Mouse (Mus musculus): ENCODE measurements at regions not wholly inside any gene's neighbourhood (a gene's known extent, or its start where the extent isn't known, plus 50 kb on each side); places are given as distances from the start of the nearest gene placed in this dataset.
A peak's percentile ranks its signal among the peaks of the same experiment; 100 is the strongest.

- no peaks in the 10 kb centered on the region for H3K9me3 ChIP-seq (replicated peaks; ENCODE audit: control insufficient read depth, low read length)
- 79% methylated on average over 9 of the region's 9 CpGs for WGBS (ENCODE audit: insufficient replicate concordance)
- H3K36me3 ChIP-seq (ENCODE audit: control insufficient read depth, insufficient read depth), result no peaks in the 10 kb centered on the region
- no peak for ATAC-seq (ENCODE audit: low read depth)
- no peaks in the 10 kb centered on the region for H3K27me3 ChIP-seq (ENCODE audit: control insufficient read depth, insufficient read depth, low read depth, low read length)
- no peak overlapping the region for H3K27ac ChIP-seq (ENCODE audit: low read length)
- no peak overlapping the region for H3K9ac ChIP-seq (ENCODE audit: low read depth, low read length)
- H3K4me2 ChIP-seq (ENCODE audit: low read depth, low read length), result no peak overlapping the region
- H3K4me1 ChIP-seq (ENCODE audit: control insufficient read depth, low read depth, low read length), result no peaks in the 10 kb centered on the region
- H3K4me3 ChIP-seq (ENCODE audit: low read depth, low read length), result no peak overlapping the region
These were observed 57.4 kb downstream of the Gm21962 start for GRCm38 (mm10) chr3:137728689-137729088.

DNA sequence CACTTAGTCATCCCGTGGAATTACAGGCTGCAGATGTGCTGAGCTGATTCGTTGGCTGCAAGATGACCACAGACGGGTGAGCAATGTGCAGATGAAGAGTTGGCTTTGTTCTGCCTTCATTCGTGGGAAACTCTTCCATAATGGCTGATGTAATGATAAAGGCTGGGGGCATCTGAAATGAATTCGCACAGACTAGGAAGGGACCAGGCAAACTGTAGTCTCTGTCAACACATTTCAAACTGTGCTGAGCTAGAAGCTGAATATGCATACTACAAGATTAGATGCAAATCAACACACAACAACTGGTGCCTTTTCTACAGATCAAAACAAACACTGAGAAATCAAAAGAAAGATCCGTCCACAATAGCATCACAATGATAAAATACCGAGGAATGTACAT is 58.1 kb downstream of the Gm21962 start:
- no peaks in the 10 kb centered on the region for H3K9me3 ChIP-seq (replicated peaks; ENCODE audit: control insufficient read depth, low read length)
- no peak overlapping the region for H3K4me3 ChIP-seq (ENCODE audit: low read depth, low read length)
- no peak overlapping the region for H3K4me2 ChIP-seq (ENCODE audit: low read depth, low read length)
- no peak overlapping the region for H3K27ac ChIP-seq (ENCODE audit: low read length)
- WGBS (ENCODE audit: insufficient replicate concordance), result 56% methylated on average over 7 of the region's 7 CpGs
- no peaks in the 10 kb centered on the region for H3K36me3 ChIP-seq (ENCODE audit: control insufficient read depth, insufficient read depth)
- no peaks in the 10 kb centered on the region for H3K4me1 ChIP-seq (ENCODE audit: control insufficient read depth, low read depth, low read length)
- H3K27me3 ChIP-seq (ENCODE audit: control insufficient read depth, insufficient read depth, low read depth, low read length), result no peaks in the 10 kb centered on the region
- H3K9ac ChIP-seq (ENCODE audit: low read depth, low read length), result no peak overlapping the region
- ATAC-seq (ENCODE audit: low read depth), result no peak

- ATAC-seq (ENCODE audit: low read depth), result no peak
- H3K4me3 ChIP-seq (ENCODE audit: low read depth, low read length), result no peak overlapping the region
- no peak overlapping the region for H3K9ac ChIP-seq (ENCODE audit: low read depth, low read length)
- no peak overlapping the region for H3K27ac ChIP-seq (ENCODE audit: low read length)
- 59% methylated on average over 12 of the region's 12 CpGs for WGBS (ENCODE audit: insufficient replicate concordance)
- H3K4me1 ChIP-seq (ENCODE audit: control insufficient read depth, low read depth, low read length), result no peaks in the 10 kb centered on the region
- no peaks in the 10 kb centered on the region for H3K36me3 ChIP-seq (ENCODE audit: control insufficient read depth, insufficient read depth)
- H3K27me3 ChIP-seq (ENCODE audit: control insufficient read depth, insufficient read depth, low read depth, low read length), result no peaks in the 10 kb centered on the region
- H3K9me3 ChIP-seq (replicated peaks; ENCODE audit: control insufficient read depth, low read length), result no peaks in the 10 kb centered on the region
- H3K4me2 ChIP-seq (ENCODE audit: low read depth, low read length), result no peak overlapping the region
These were observed 66.0 kb downstream of the Gm21962 start for GRCm38 (mm10) chr3:137737222-137737800.

GRCm38 (mm10) chr3:137741528-137741927 is 70.2 kb downstream of the Gm21962 start:
- no peak overlapping the region for H3K9ac ChIP-seq (ENCODE audit: low read depth, low read length)
- H3K27ac ChIP-seq (ENCODE audit: low read length), result no peak overlapping the region
- ATAC-seq (ENCODE audit: low read depth), result no peak
- no peaks in the 10 kb centered on the region for H3K9me3 ChIP-seq (replicated peaks; ENCODE audit: control insufficient read depth, low read length)
- no peaks in the 10 kb centered on the region for H3K27me3 ChIP-seq (ENCODE audit: control insufficient read depth, insufficient read depth, low read depth, low read length)
- H3K4me1 ChIP-seq (ENCODE audit: control insufficient read depth, low read depth, low read length), result no peaks in the 10 kb centered on the region
- H3K4me2 ChIP-seq (ENCODE audit: low read depth, low read length), result no peak overlapping the region
- H3K4me3 ChIP-seq (ENCODE audit: low read depth, low read length), result no peak overlapping the region
- WGBS (ENCODE audit: insufficient replicate concordance), result 72% methylated on average over 9 of the region's 9 CpGs
- H3K36me3 ChIP-seq (ENCODE audit: control insufficient read depth, insufficient read depth), result no peaks in the 10 kb centered on the region

- Histone ChIP-seq H3K27me3 (ENCODE audit: control insufficient read depth, insufficient read depth, low read depth, low read length) (no peaks in the 10 kb centered on the region), H3K4me2 (ENCODE audit: low read depth, low read length) (no peak overlapping the region), H3K27ac (ENCODE audit: low read length) (no peak overlapping the region), H3K36me3 (ENCODE audit: control insufficient read depth, insufficient read depth) (no peaks in the 10 kb centered on the region), H3K9ac (ENCODE audit: low read depth, low read length) (no peak overlapping the region), H3K4me3 (ENCODE audit: low read depth, low read length) (no peak overlapping the region), H3K4me1 (ENCODE audit: control insufficient read depth, low read depth, low read length) (no peaks in the 10 kb centered on the region), H3K9me3 (replicated peaks; ENCODE audit: control insufficient read depth, low read length) (no peaks in the 10 kb centered on the region)
- 63% methylated on average over 4 of the region's 4 CpGs for WGBS (ENCODE audit: insufficient replicate concordance)
- ATAC-seq (ENCODE audit: low read depth), result no peak
These were observed 70.8 kb downstream of the Gm21962 start for GRCm38 (mm10) chr3:137742119-137742518.

DNA sequence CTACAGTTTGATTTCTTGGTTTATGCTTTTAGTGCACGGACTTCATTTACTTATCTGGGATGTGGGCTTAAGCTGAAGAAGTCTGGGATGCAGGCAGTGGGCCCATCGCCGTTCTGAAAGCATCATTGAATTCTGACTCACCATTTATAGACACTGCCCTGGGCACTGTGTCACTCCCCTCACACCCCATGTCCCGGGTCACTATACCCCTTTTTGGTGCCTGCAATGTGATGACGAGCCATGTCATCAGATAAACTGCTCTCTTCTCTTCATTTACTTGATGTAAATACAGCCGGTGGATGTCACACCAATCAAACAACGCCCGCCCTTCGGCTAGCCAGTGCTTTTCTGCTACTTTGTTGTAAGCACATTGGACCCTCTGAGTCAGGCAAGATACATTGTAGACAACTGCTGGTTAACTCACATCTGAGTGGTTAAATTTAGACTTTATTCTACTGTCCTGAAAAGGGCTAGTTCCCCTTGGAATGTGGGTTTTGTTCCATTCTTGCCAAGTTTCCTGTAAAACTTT is 80.5 kb downstream of the Gm21962 start:
- Histone ChIP-seq H3K9ac (ENCODE audit: low read depth, low read length) (no peak overlapping the region), H3K9me3 (replicated peaks; ENCODE audit: control insufficient read depth, low read length) (no peaks in the 10 kb centered on the region), H3K4me3 (ENCODE audit: low read depth, low read length) (no peak overlapping the region), H3K4me1 (ENCODE audit: control insufficient read depth, low read depth, low read length) (no peaks in the 10 kb centered on the region), H3K27ac (ENCODE audit: low read length) (no peak overlapping the region), H3K4me2 (ENCODE audit: low read depth, low read length) (no peak overlapping the region), H3K36me3 (ENCODE audit: control insufficient read depth, insufficient read depth) (no peaks in the 10 kb centered on the region), H3K27me3 (ENCODE audit: control insufficient read depth, insufficient read depth, low read depth, low read length) (no peaks in the 10 kb centered on the region)
- no peak for ATAC-seq (ENCODE audit: low read depth)
- WGBS (ENCODE audit: insufficient replicate concordance), result 70% methylated on average over 9 of the region's 9 CpGs

DNA sequence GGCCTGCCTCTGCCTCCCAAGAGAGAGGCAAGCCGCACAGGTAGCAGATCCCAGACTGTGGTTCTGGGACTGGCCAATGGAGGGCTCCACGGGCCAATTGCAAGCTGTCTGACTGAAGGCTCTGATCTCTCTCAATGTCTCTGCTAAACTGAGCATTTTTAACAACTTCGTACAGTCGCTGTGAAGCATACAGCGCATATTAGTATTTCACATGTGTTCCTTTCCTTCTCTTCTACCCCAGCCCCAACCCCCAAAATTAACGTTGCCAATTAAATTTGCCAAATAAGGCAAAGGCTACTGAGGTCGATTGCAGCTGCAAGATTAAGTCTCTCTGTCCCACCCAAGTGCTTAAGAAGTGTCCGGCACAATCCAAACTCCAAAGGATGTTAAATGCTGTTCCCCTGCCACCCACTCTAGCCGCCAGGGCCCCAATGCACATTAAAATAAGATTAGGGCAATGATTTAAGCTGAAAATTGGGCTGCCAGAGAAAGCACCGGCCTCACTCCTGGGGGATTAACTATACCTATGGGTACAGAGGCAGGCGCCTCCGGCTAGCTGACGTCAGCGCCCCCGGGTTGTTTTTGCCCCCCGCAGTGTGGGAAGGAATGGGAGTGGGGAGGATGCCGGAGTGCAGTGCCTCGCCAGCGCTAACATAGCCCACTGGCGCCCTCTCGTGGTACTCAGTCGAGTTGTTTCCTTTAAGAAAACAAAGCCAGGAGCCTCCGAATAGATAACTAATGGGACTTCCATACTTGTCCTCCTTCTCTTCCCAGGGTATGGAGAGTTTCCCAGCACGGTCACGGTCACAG is 81.3 kb downstream of the Gm21962 start:
- Histone ChIP-seq H3K4me1 (ENCODE audit: control insufficient read depth, low read depth, low read length) (no peaks in the 10 kb centered on the region), H3K9me3 (replicated peaks; ENCODE audit: control insufficient read depth, low read length) (no peaks in the 10 kb centered on the region), H3K4me2 (ENCODE audit: low read depth, low read length) (no peak overlapping the region), H3K27me3 (ENCODE audit: control insufficient read depth, insufficient read depth, low read depth, low read length) (no peaks in the 10 kb centered on the region), H3K27ac (ENCODE audit: low read length) (no peak overlapping the region), H3K36me3 (ENCODE audit: control insufficient read depth, insufficient read depth) (no peaks in the 10 kb centered on the region), H3K4me3 (ENCODE audit: low read depth, low read length) (no peak overlapping the region), H3K9ac (ENCODE audit: low read depth, low read length) (no peak overlapping the region)
- ATAC-seq (ENCODE audit: low read depth), result peak; percentile 53; the same call in 1 of the 2 replicates
- WGBS (ENCODE audit: insufficient replicate concordance), result 21% methylated on average over 25 of the region's 25 CpGs

- no peak for ATAC-seq (ENCODE audit: low read depth)
- Histone ChIP-seq H3K27ac (ENCODE audit: low read length) (no peak overlapping the region), H3K4me3 (ENCODE audit: low read depth, low read length) (no peak overlapping the region), H3K9me3 (replicated peaks; ENCODE audit: control insufficient read depth, low read length) (no peaks in the 10 kb centered on the region), H3K27me3 (ENCODE audit: control insufficient read depth, insufficient read depth, low read depth, low read length) (no peaks in the 10 kb centered on the region), H3K36me3 (ENCODE audit: control insufficient read depth, insufficient read depth) (no peaks in the 10 kb centered on the region), H3K4me2 (ENCODE audit: low read depth, low read length) (no peak overlapping the region), H3K9ac (ENCODE audit: low read depth, low read length) (no peak overlapping the region), H3K4me1 (ENCODE audit: control insufficient read depth, low read depth, low read length) (no peaks in the 10 kb centered on the region)
- WGBS (ENCODE audit: insufficient replicate concordance), result 48% methylated on average over 7 of the region's 7 CpGs
These were observed 81.9 kb downstream of the Gm21962 start for GRCm38 (mm10) chr3:137753257-137753654.

DNA sequence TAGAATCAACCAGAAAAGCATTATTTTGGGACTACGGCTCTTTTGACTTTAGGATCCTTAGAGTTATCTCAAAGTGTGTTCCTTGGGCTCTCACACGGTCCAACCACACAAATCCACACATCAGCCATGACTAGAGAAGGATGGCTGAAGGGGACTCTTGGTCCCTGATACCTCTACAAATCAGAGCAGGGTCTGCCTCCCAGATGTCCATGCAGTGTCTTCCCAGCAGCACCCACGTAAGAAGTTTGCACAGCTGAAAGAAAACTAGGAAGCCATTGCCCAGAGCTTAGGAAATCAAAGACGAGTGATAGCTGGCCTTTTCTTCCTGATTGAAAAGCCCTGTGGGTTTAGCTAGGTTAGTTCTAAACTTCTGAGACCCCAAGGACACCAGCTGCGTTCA is 84.1 kb downstream of the Gm21962 start:
- H3K4me1 ChIP-seq (ENCODE audit: control insufficient read depth, low read depth, low read length), result no peaks in the 10 kb centered on the region
- H3K9me3 ChIP-seq (replicated peaks; ENCODE audit: control insufficient read depth, low read length), result no peaks in the 10 kb centered on the region
- no peak overlapping the region for H3K27ac ChIP-seq (ENCODE audit: low read length)
- H3K36me3 ChIP-seq (ENCODE audit: control insufficient read depth, insufficient read depth), result no peaks in the 10 kb centered on the region
- H3K4me2 ChIP-seq (ENCODE audit: low read depth, low read length), result no peak overlapping the region
- ATAC-seq (ENCODE audit: low read depth), result no peak
- H3K27me3 ChIP-seq (ENCODE audit: control insufficient read depth, insufficient read depth, low read depth, low read length), result no peaks in the 10 kb centered on the region
- no peak overlapping the region for H3K9ac ChIP-seq (ENCODE audit: low read depth, low read length)
- WGBS (ENCODE audit: insufficient replicate concordance), result 49% methylated on average over 5 of the region's 5 CpGs
- no peak overlapping the region for H3K4me3 ChIP-seq (ENCODE audit: low read depth, low read length)

Data from liver, embryonic 16.5 days (tissue).